Mouse (Mus musculus) liver, postnatal 0 days (tissue): Measurements from ENCODE around the gene Bricd5.

Source experiments
- CTCF ChIP-seq: sonication (generic); IDR thresholded peaks from 2 replicates; pipeline ENCODE4 v1.5.1; 2016; ENCODE audit warnings: antibody characterized with exemption, low read depth
- EP300 ChIP-seq: IDR thresholded peaks from 2 replicates; pipeline ENCODE4 v1.6.1; 2016; ENCODE audit warnings: antibody characterized with exemption, low read depth, mild to moderate bottlenecking

GRCm38 (mm10) chr17:24470701-24471527 lies 2.8 kb upstream of the Bricd5 start:
- TF ChIP-seq CTCF (no peak), EP300 (no peak)
